Mouse (Mus musculus) small intestine, adult 2 months (tissue): ENCODE results near the gene Selenon.

Experiments used
- CTCF ChIP-seq: fragments of 200-500 bp; IDR thresholded peaks from 2 replicates; pipeline ENCODE4 v1.5.1; 2012; ENCODE audit warnings: low read depth, mild to moderate bottlenecking, control low read depth, inconsistent platforms, low read length, moderate library complexity, mixed read lengths; ENCODE audit not compliant: insufficient replicate concordance, insufficient read length; ENCODE audit errors: extremely low read depth
- POLR2A ChIP-seq: fragments of 200-500 bp; IDR thresholded peaks from 2 replicates; pipeline ENCODE4 v1.6.1; 2012; ENCODE audit warnings: low read depth, mild to moderate bottlenecking, control low read depth, inconsistent platforms, low read length, moderate library complexity

DNA sequence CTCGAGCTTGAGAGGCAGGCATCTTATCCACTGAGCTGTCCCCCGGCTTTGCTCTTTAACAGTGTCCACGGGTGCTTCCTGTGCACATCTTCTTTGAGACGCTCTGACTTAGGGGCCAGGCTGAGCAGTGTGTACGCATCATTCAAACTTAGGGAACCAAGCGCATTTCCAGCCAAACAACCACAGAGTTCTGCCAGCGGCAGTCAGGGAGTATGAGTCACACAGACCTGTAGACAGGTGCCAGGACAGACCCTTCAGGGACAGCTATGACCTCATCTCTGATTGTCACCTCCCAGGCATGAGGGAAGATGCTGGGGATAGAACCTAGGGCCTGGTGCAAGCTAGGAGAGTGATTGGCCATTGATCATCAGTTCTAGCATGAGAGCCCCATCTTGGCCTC is 7.2 kb upstream of the Selenon start:
- no peak for TF ChIP-seq CTCF
- no peak for TF ChIP-seq POLR2A
